Mouse (Mus musculus): ENCODE data around the gene Prss47.

Gene Prss47

GRCm38 (mm10) chr13:65052660-65053059 is at the start of gene Prss47:
TSS of gene Prss47 (minus strand) at chr13:65052760.
- DNase-seq (ENCODE audit: low spot score): no peak

GRCm38 (mm10) chr13:65101232-65101631 is 48.7 kb upstream of the Prss47 start:
- DNase-seq (ENCODE audit: low spot score): no peak

- DNase-seq (ENCODE audit: low spot score): no peak
These were observed 48.1 kb upstream of the Prss47 start for GRCm38 (mm10) chr13:65100678-65101077.

- DNase-seq (ENCODE audit: low spot score): no peak
These were observed 44.5 kb upstream of the Prss47 start for GRCm38 (mm10) chr13:65097018-65097417.

- DNase-seq (ENCODE audit: low spot score): no peak
These were observed 43.4 kb upstream of the Prss47 start for GRCm38 (mm10) chr13:65095923-65096322.

GRCm38 (mm10) chr13:65069969-65070368 is 17.4 kb upstream of the Prss47 start:
- DNase-seq (ENCODE audit: low spot score): no peak

- DNase-seq (ENCODE audit: low spot score): no peak
These were observed 17.5 kb downstream of the Prss47 start for GRCm38 (mm10) chr13:65035057-65035456.

- no peak for DNase-seq (ENCODE audit: low spot score)
These were observed 19.8 kb downstream of the Prss47 start, which contains the start of gene Spata31d1c for GRCm38 (mm10) chr13:65032758-65033157. TSS of gene Spata31d1c (plus strand) at chr13:65033058.

GRCm38 (mm10) chr13:65011052-65011738 is 41.4 kb downstream of the Prss47 start:
- DNase-seq (ENCODE audit: low spot score): no peak

GRCm38 (mm10) chr13:65007971-65008370 is 44.6 kb downstream of the Prss47 start:
- no peak for DNase-seq (ENCODE audit: low spot score)

- no peak for DNase-seq (ENCODE audit: low spot score)
These were observed 45.8 kb downstream of the Prss47 start for GRCm38 (mm10) chr13:65006760-65007159.

- no peak for DNase-seq (ENCODE audit: low spot score)
These were observed 47.1 kb downstream of the Prss47 start for GRCm38 (mm10) chr13:65005414-65005813.
